Mouse (Mus musculus) lung, adult 2 months (tissue): ENCODE data around the gene Gm21964.

Experiments
- CTCF ChIP-seq: fragments of 200-500 bp; IDR thresholded peaks from 2 replicates; pipeline ENCODE4 v1.5.1; 2011; ENCODE audit warnings: mild to moderate bottlenecking, low read length, control low read depth; ENCODE audit not compliant: insufficient read depth
- POLR2A ChIP-seq: fragments of 200-500 bp; IDR thresholded peaks from 2 replicates; pipeline ENCODE4 v1.6.1; 2011; ENCODE audit warnings: low read depth, mild to moderate bottlenecking, control low read depth, low read length, borderline replicate concordance; ENCODE audit errors: extremely low read depth

GRCm38 (mm10) chr8:110079282-110080221 lies 21.5 kb upstream of the Gm21964 start, which contains the start of gene Zfp612:
- TF ChIP-seq CTCF (no peak), POLR2A (peak; percentile 55; the same call in 1 of the 2 replicates)
